In the genomic region with DNA sequence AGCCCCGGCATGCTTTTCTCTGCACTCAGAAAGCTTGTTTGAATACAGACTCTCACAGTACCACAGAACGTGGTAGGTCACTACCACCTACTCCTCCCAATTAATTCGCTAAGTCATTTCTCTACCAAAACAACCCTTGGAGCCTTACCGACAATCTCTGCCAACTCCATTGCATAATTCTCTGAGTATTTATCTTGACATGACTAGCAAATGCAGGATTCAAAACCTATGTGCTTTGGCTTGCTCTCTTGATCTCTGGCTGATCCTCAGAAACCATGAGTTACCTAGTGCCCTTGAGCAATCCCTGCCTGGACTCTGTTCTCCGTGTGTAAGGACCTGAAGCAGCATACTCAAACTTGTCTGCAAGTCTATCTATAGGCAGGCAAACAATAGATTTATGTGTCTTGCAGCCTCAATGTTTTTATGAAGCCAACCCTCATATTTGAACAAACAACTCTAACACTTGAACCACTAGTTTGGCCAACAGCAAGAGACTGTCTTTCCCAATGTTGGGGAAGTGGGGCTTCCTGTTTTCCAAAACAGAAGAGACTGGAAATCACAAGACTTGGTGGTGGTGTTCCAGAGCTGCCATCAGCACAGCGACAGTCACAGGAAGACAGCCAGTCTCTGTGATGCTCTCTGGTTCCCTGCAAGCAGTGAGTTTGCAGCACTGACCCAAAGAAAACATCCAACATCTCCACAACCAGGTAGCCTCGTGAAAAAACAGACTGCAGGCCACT, we compare ENCODE assay signal across 10 mouse cellular contexts. TPM values are rescaled to one million over a fixed set of nuclear protein-coding genes. Genes with fewer than 3 reads are reported as not detected.
A peak's percentile ranks its signal among the peaks of the same experiment; 100 is the strongest.
DNase-seq lines count a peak whose midpoint lies in the region; ATAC-seq and TF ChIP-seq lines count a peak whose summit lies in the region.
"Had no signal": no experiment of that assay in that cellular context is flagged by ENCODE, and none has a peak within 500 bp of the region (broad histone marks: within the 10 kb centered on the region; RNA-seq: fewer than 3 reads in every experiment).

No protein-coding gene starts in this region.

- 61% methylated on average over 7 of the region's 7 CpGs for WGBS in forebrain, postnatal 0 days
- WGBS in forebrain, embryonic 13.5 days, result 82% methylated on average over 7 of the region's 7 CpGs
- WGBS in midbrain, embryonic 14.5 days, result 91% methylated on average over 7 of the region's 7 CpGs

- no peaks in the 10 kb centered on the region for H3K9me3 ChIP-seq in forebrain, postnatal 0 days (ENCODE audit: low read length)
- no peaks in the 10 kb centered on the region for H3K9me3 ChIP-seq in forebrain, embryonic 13.5 days (replicated peaks)
- no peaks in the 10 kb centered on the region for H3K9me3 ChIP-seq in midbrain, embryonic 14.5 days (ENCODE audit: control insufficient read depth, low read length)
- H3K9me3 ChIP-seq: forebrain, embryonic 15.5 days had no signal

- no peak overlapping the region for H3K27ac ChIP-seq in forebrain, postnatal 0 days (ENCODE audit: low read depth, low read length)
- no peak overlapping the region for H3K27ac ChIP-seq in forebrain, embryonic 13.5 days
- peak overlapping the region; percentile 66 for H3K27ac ChIP-seq in left cerebral cortex, adult 2 months
- H3K27ac ChIP-seq in midbrain, embryonic 14.5 days (replicated peaks; ENCODE audit: low read depth, low read length), result no peak overlapping the region
- H3K27ac ChIP-seq: forebrain, embryonic 15.5 days had no signal

- H3K4me1 ChIP-seq in forebrain, postnatal 0 days (ENCODE audit: insufficient read depth), result no peaks in the 10 kb centered on the region
- no peaks in the 10 kb centered on the region for H3K4me1 ChIP-seq in forebrain, embryonic 13.5 days
- no peaks in the 10 kb centered on the region for H3K4me1 ChIP-seq in midbrain, embryonic 14.5 days (ENCODE audit: control insufficient read depth, insufficient read depth, low read length)
- H3K4me1 ChIP-seq: forebrain, embryonic 15.5 days had no signal

- no peak for DNase-seq in forebrain, postnatal 0 days
- peak; percentile 11 to 18 for DNase-seq in left cerebral cortex, adult 2 months (ENCODE audit: extremely low spot score in 1 of 2, low spot score in 2 of 2)
- DNase-seq in left cerebral cortex, adult 11 months (ENCODE audit: low spot score), result no peak
- DNase-seq in fat pad, adult 2 months (ENCODE audit: extremely low read depth, low read depth, low spot score), result peak; percentile 97
- peak; percentile 36 for DNase-seq in lung, postnatal 14 days
- no peak for DNase-seq in midbrain, embryonic 14.5 days
- DNase-seq in cerebellum, postnatal 10 days, result no peak
- DNase-seq: cerebellum, adult 9-11 months had no signal

- H3K9ac ChIP-seq in forebrain, postnatal 0 days, result no peak overlapping the region
- H3K9ac ChIP-seq in forebrain, embryonic 13.5 days, result no peak overlapping the region
- no peak overlapping the region for H3K9ac ChIP-seq in midbrain, embryonic 14.5 days (replicated peaks; ENCODE audit: low read length)
- H3K9ac ChIP-seq: forebrain, embryonic 15.5 days had no signal

- ATAC-seq in forebrain, postnatal 0 days, result peak; percentile 47; the same call in 1 of the 2 replicates
- ATAC-seq in forebrain, embryonic 13.5 days, result no peak
- ATAC-seq in midbrain, embryonic 14.5 days (ENCODE audit: low FRiP score, low TSS enrichment), result no peak
- ATAC-seq: forebrain, embryonic 15.5 days had no signal

- intact Hi-C loops in left cerebral cortex, adult 2 months (cut with DNase I), result no loop called here

- TF ChIP-seq CTCF in forebrain, postnatal 0 days (IDR thresholded peaks at IDR 0.05; ENCODE audit: low read depth), result no peak
- no peak for TF ChIP-seq CTCF in left cerebral cortex, adult 2 months (IDR thresholded peaks at IDR 0.05)

- H3K4me2 ChIP-seq in forebrain, postnatal 0 days (ENCODE audit: low read depth), result no peak overlapping the region
- no peak overlapping the region for H3K4me2 ChIP-seq in forebrain, embryonic 13.5 days
- H3K4me2 ChIP-seq in midbrain, embryonic 14.5 days (ENCODE audit: low read length), result no peak overlapping the region
- H3K4me2 ChIP-seq: forebrain, embryonic 15.5 days had no signal

- H3K4me3 ChIP-seq in forebrain, postnatal 0 days (ENCODE audit: low read depth, low read length), result no peak overlapping the region
- no peak overlapping the region for H3K4me3 ChIP-seq in forebrain, embryonic 13.5 days
- H3K4me3 ChIP-seq in left cerebral cortex, adult 2 months, result no peak overlapping the region
- H3K4me3 ChIP-seq in midbrain, embryonic 14.5 days (replicated peaks; ENCODE audit: low read depth, low read length), result no peak overlapping the region
- H3K4me3 ChIP-seq: forebrain, embryonic 15.5 days had no signal

- no peaks in the 10 kb centered on the region for H3K27me3 ChIP-seq in forebrain, postnatal 0 days (ENCODE audit: insufficient read depth, low read length)
- H3K27me3 ChIP-seq in forebrain, embryonic 13.5 days, result no peaks in the 10 kb centered on the region
- no peaks in the 10 kb centered on the region for H3K27me3 ChIP-seq in midbrain, embryonic 14.5 days (ENCODE audit: control insufficient read depth, insufficient read depth, low read length)
- H3K27me3 ChIP-seq: forebrain, embryonic 15.5 days had no signal

- H3K36me3 ChIP-seq in forebrain, postnatal 0 days (ENCODE audit: insufficient read depth), result no peaks in the 10 kb centered on the region
- H3K36me3 ChIP-seq in forebrain, embryonic 13.5 days (ENCODE audit: poor library complexity, severe bottlenecking), result no peaks in the 10 kb centered on the region
- no peaks in the 10 kb centered on the region for H3K36me3 ChIP-seq in midbrain, embryonic 14.5 days (ENCODE audit: control insufficient read depth, insufficient read depth, low read length)
- H3K36me3 ChIP-seq: forebrain, embryonic 15.5 days had no signal

RNA-seq across cellular contexts. Expression of gene Sash1, which starts 12.1 kb away (rescaled TPM):
- total RNA-seq in forebrain, postnatal 0 days (2014; rRNA removed), result 24.8 and 33.3 TPM in 2 replicates
- 2.2 and 3.6 TPM in 2 replicates for polyA plus RNA-seq in forebrain, postnatal 0 days (2015; fragmentation: Nextera tagmentation; extraction: Ambion mirVana)
- polyA plus RNA-seq in forebrain, embryonic 13.5 days (2015; fragmentation: Nextera tagmentation; extraction: Ambion mirVana), result 2.5 and 3.3 TPM in 2 replicates
- 10 to 100 TPM; 46.9 to 55.4 TPM for total RNA-seq in left cerebral cortex, adult 2 months (2021)
- 3.9 and 4.8 TPM in 2 replicates for polyA plus RNA-seq in midbrain, embryonic 14.5 days (2014; fragmentation: Nextera tagmentation; extraction: Ambion mirVana)

Comparison
In these comparisons a context has a peak if more than half of its experiments do, and no peak if none do; other contexts are left out.
1. DNase-seq: peak in left cerebral cortex, adult 2 months (2 of 2), fat pad, adult 2 months (single experiment) and lung, postnatal 14 days (single experiment); none in forebrain, postnatal 0 days (single experiment), left cerebral cortex, adult 11 months (single experiment), midbrain, embryonic 14.5 days (single experiment) and cerebellum, postnatal 10 days (0 of 2).